Mouse (Mus musculus) stomach, embryonic 14.5 days (tissue): Measurements from ENCODE around the gene Doc2g. TPM values are rescaled to one million over a fixed set of nuclear protein-coding genes. Genes with fewer than 3 reads are reported as not detected.
"Not testable (repeated sequence)": the region's sequence is repeated elsewhere in the genome, so short reads cannot be mapped to it uniquely, and the experiment has no call there.

ENCODE experiments used
- ATAC-seq: fragments of 200-750 bp; cut with Nextera tagmentation; 2 replicates; pipeline ENCODE4 v1.8.0; 2017; ENCODE audit warnings: low read depth, moderate TSS enrichment; ENCODE audit not compliant: insufficient number of reproducible peaks, insufficient read depth, low FRiP score
- H3K27ac ChIP-seq: fragments of 300-500 bp; sonication (generic); 2 replicates; pipeline ENCODE4 v1.5.1; 2014; ENCODE audit warnings: mild to moderate bottlenecking, low read length, moderate library complexity, mixed read lengths
- H3K27me3 ChIP-seq: fragments of 300-500 bp; sonication (generic); 2 replicates; pipeline ENCODE4 v1.6.1; 2014; ENCODE audit warnings: low read length, control low read depth, mixed read lengths; ENCODE audit not compliant: control insufficient read depth, insufficient read depth
- H3K36me3 ChIP-seq: fragments of 300-500 bp; sonication (generic); 2 replicates; pipeline ENCODE4 v1.6.1; 2014; ENCODE audit warnings: mild to moderate bottlenecking, control low read depth, low read length, moderate library complexity, mixed read lengths; ENCODE audit not compliant: control insufficient read depth, insufficient read depth
- H3K4me1 ChIP-seq: fragments of 300-500 bp; sonication (generic); 2 replicates; pipeline ENCODE4 v1.6.1; 2014; ENCODE audit warnings: low read length, control low read depth, mixed read lengths; ENCODE audit not compliant: control insufficient read depth, insufficient read depth
- H3K4me2 ChIP-seq: fragments of 300-500 bp; sonication (generic); replicated peaks from 2 replicates; pipeline ENCODE4 v1.6.1; 2014; ENCODE audit warnings: low read depth, low read length, control low read depth
- H3K4me3 ChIP-seq: fragments of 300-500 bp; sonication (generic); 2 replicates; pipeline ENCODE4 v1.5.1; 2014; ENCODE audit warnings: low read depth, low read length, control low read depth
- H3K9ac ChIP-seq: fragments of 300-500 bp; sonication (generic); replicated peaks from 2 replicates; pipeline ENCODE4 v1.6.1; 2014; ENCODE audit warnings: low read depth, mild to moderate bottlenecking, control low read depth, low read length, moderate library complexity, mixed read lengths
- H3K9me3 ChIP-seq: fragments of 300-500 bp; sonication (generic); 2 replicates; pipeline ENCODE4 v1.6.1; 2016; ENCODE audit warnings: low read depth, low read length, control low read depth; ENCODE audit not compliant: control insufficient read depth
- WGBS: fragments of 180-500 bp; shearing (Covaris S2); extraction: QIAGEN DNeasy Blood & Tissue Kit; methylation state at CpG from one replicate; pipeline ENCODE4 v1.1.7; 2014; 5-methylcytosine and 5-hydroxymethylcytosine counted together
- polyA plus RNA-seq: library from polyadenylated mRNA; unstranded; fragments of >200 nt; fragmentation: Nextera tagmentation; extraction: Ambion mirVana; gene quantifications from 2 replicates; pipeline ENCODE4 v1.2.1, GENCODE M21; 2014

Doc2g gene
- polyA plus RNA-seq, 1 experiment from 2014 or later, result 4.5 TPM

- Histone ChIP-seq H3K9me3 (no peaks in the 10 kb centered on the region), H3K4me1 (0 out of 2 replicates have a peak, but pooled peaks cover 3% of the 10 kb centered on the region), H3K4me3 (no peak overlapping the region), H3K9ac (no peak overlapping the region), H3K27me3 (no peaks in the 10 kb centered on the region), H3K36me3 (no peaks in the 10 kb centered on the region; the same call in 1 of the 2 replicates), H3K4me2 (no peak overlapping the region), H3K27ac (peak overlapping the region; percentile 30; the same call in 1 of the 2 replicates)
- WGBS, result 61% methylated on average over 3 of the region's 3 CpGs
- no peak for ATAC-seq
Observed at GRCm38 (mm10) chr19:4033298-4033697, 30.2 kb downstream of the Doc2g start.

- no peaks in the 10 kb centered on the region for H3K9me3 ChIP-seq
- H3K27ac ChIP-seq, result no peak overlapping the region
- H3K4me1 ChIP-seq, result 0 out of 2 replicates have a peak, but pooled peaks cover 3% of the 10 kb centered on the region
- 61% methylated on average over 5 of the region's 5 CpGs for WGBS
- no peak overlapping the region for H3K4me3 ChIP-seq
- H3K27me3 ChIP-seq, result no peaks in the 10 kb centered on the region
- H3K4me2 ChIP-seq, result no peak overlapping the region
- no peak for ATAC-seq
- H3K9ac ChIP-seq, result no peak overlapping the region
- H3K36me3 ChIP-seq, result no peaks in the 10 kb centered on the region; the same call in 1 of the 2 replicates
Observed at GRCm38 (mm10) chr19:4033742-4034141, 30.6 kb downstream of the Doc2g start.

GRCm38 (mm10) chr19:4036327-4037045 is 33.4 kb downstream of the Doc2g start:
- WGBS, result 72% methylated on average over 12 of the region's 12 CpGs
- H3K9ac ChIP-seq, result no peak overlapping the region
- H3K9me3 ChIP-seq, result no peaks in the 10 kb centered on the region
- 0 out of 2 replicates have a peak, but pooled peaks cover 3% of the 10 kb centered on the region for H3K4me1 ChIP-seq
- peak overlapping the region; percentile 22; the same call in 1 of the 2 replicates for H3K4me2 ChIP-seq
- H3K4me3 ChIP-seq, result no peak overlapping the region; the same call in 1 of the 2 replicates
- H3K36me3 ChIP-seq, result no peaks in the 10 kb centered on the region; the same call in 1 of the 2 replicates
- ATAC-seq, result no peak; the same call in 1 of the 2 replicates
- H3K27ac ChIP-seq, result no peak overlapping the region
- H3K27me3 ChIP-seq, result no peaks in the 10 kb centered on the region

- 22% methylated on average over 7 of the region's 8 CpGs for WGBS
- H3K9me3 ChIP-seq, ATAC-seq, H3K27me3 ChIP-seq, H3K36me3 ChIP-seq, H3K4me1 ChIP-seq: not testable (repeated sequence)
- Histone ChIP-seq H3K27ac (peak overlapping the region; percentile 82; the same call in 1 of the 2 replicates), H3K9ac (peak overlapping the region; percentile 79), H3K4me2 (peak overlapping the region; percentile 71), H3K4me3 (peak overlapping the region; percentile 68)
Observed at GRCm38 (mm10) chr19:4037154-4037787, 34.2 kb downstream of the Doc2g start.

GRCm38 (mm10) chr19:4037788-4038232 is 34.7 kb downstream of the Doc2g start, which contains the start of gene Gstp1:
Gstp1 (minus strand) TSS chr19:4037985.
- H3K4me3 ChIP-seq, result peak within 1 kb of the TSS; percentile 68
- peak within 1 kb of the TSS; percentile 71 for H3K4me2 ChIP-seq
- peak within 1 kb of the TSS; percentile 82; the same call in 1 of the 2 replicates for H3K27ac ChIP-seq
- no peaks in the 10 kb centered on the region; the same call in 1 of the 2 replicates for H3K36me3 ChIP-seq
- under 1% methylated on average over 26 of the region's 26 CpGs for WGBS
- peak; percentile 82 for ATAC-seq
- no peaks in the 10 kb centered on the region for H3K9me3 ChIP-seq
- peak within 1 kb of the TSS; percentile 79 for H3K9ac ChIP-seq
- no peaks in the 10 kb centered on the region for H3K27me3 ChIP-seq
- H3K4me1 ChIP-seq, result 0 out of 2 replicates have a peak, but pooled peaks cover 3% of the 10 kb centered on the region

- H3K9me3 ChIP-seq, H3K27me3 ChIP-seq, H3K4me1 ChIP-seq, H3K4me2 ChIP-seq, H3K27ac ChIP-seq, H3K9ac ChIP-seq, H3K4me3 ChIP-seq, H3K36me3 ChIP-seq, ATAC-seq: not testable (repeated sequence)
- 82% methylated on average over 5 of the region's 5 CpGs for WGBS
Observed at GRCm38 (mm10) chr19:4040941-4041340, 37.8 kb downstream of the Doc2g start.

GRCm38 (mm10) chr19:4041500-4041899 is 38.4 kb downstream of the Doc2g start:
- 84% methylated on average over 3 of the region's 4 CpGs for WGBS
- not testable (repeated sequence) for ATAC-seq, H3K4me3 ChIP-seq, H3K9ac ChIP-seq, H3K27ac ChIP-seq, H3K9me3 ChIP-seq, H3K4me1 ChIP-seq, H3K4me2 ChIP-seq, H3K36me3 ChIP-seq, H3K27me3 ChIP-seq

- H3K4me2 ChIP-seq, result no peak overlapping the region
- ATAC-seq, result no peak
- no peaks in the 10 kb centered on the region for H3K9me3 ChIP-seq
- no peak overlapping the region for H3K4me3 ChIP-seq
- H3K36me3 ChIP-seq, result no peaks in the 10 kb centered on the region
- H3K27ac ChIP-seq, result no peak overlapping the region
- no peak overlapping the region for H3K9ac ChIP-seq
- no peaks in the 10 kb centered on the region for H3K27me3 ChIP-seq
- WGBS, result 62% methylated on average over 14 of the region's 14 CpGs
- peaks cover 8% of the 10 kb centered on the region; the same call in 1 of the 2 replicates for H3K4me1 ChIP-seq
Observed at GRCm38 (mm10) chr19:4042124-4042523, 39.0 kb downstream of the Doc2g start.
